Mouse (Mus musculus) adrenal gland, postnatal 10 days (tissue): ENCODE data around the gene B3gat3. TPM values are rescaled to one million over a fixed set of nuclear protein-coding genes. Genes with fewer than 3 reads are reported as not detected.

Experiments
- microRNA-seq: library from miRNA; unstranded; fragments of <30 nt; microRNA quantifications from one replicate; pipeline ENCODE4 v1.2.0, GENCODE M21; 2021
- total RNA-seq, 2 experiments: library from RNA; stranded (reverse); gene quantifications; 2 replicates each; pipeline ENCODE4 v1.2.3; 2021

B3gat3 gene
- total RNA-seq, 2 experiments from 2014 or later, result 55.1 to 59.3 TPM

Small RNA genes within 50 kb of the gene (microRNA-seq; reads per million reads assigned to microRNA genes)
- not detected for gene Mir5136

Other genes starting within 250 kb of the B3gat3 start
- 100 to 1,000 TPM in 1 of 2 experiments, 10 to 100 TPM in 1; 97.4 to 178 TPM for gene Slc3a2, start 197.0 kb upstream of the B3gat3 start, total RNA-seq
- gene Wdr74, start 184.5 kb upstream of the B3gat3 start, total RNA-seq, result 10 to 100 TPM; 51.1 to 58.8 TPM
- gene 1700092M07Rik, start 179.7 kb upstream of the B3gat3 start, total RNA-seq, result 1 to 10 TPM; 1.3 to 3.1 TPM
- gene Stx5a, start 179.0 kb upstream of the B3gat3 start, total RNA-seq, result 10 to 100 TPM; 73.8 to 75.8 TPM
- gene Nxf1, start 163.3 kb upstream of the B3gat3 start, total RNA-seq, result 100 to 1,000 TPM in 1 of 2 experiments, 10 to 100 TPM in 1; 88.6 to 107 TPM
- 100 to 1,000 TPM; 101 to 127 TPM for gene Tmem223, start 149.4 kb upstream of the B3gat3 start, total RNA-seq
- 10 to 100 TPM; 48.6 to 50.0 TPM for gene Tmem179b, start 145.9 kb upstream of the B3gat3 start, total RNA-seq
- 10 to 100 TPM; 12.4 to 19.5 TPM for gene Taf6l, start 134.0 kb upstream of the B3gat3 start, total RNA-seq
- 10 to 100 TPM; 81.3 to 90.4 TPM for gene Polr2g, start 121.8 kb upstream of the B3gat3 start, total RNA-seq
- gene Zbtb3, start 117.8 kb upstream of the B3gat3 start, total RNA-seq, result 1 to 10 TPM; 2.0 to 2.3 TPM
- gene Ttc9c, start 101.0 kb upstream of the B3gat3 start, total RNA-seq, result 10 to 100 TPM; 25.7 to 30.7 TPM
- 10 to 100 TPM; 58.0 to 62.7 TPM for gene Hnrnpul2, start 100.4 kb upstream of the B3gat3 start, total RNA-seq
- gene AC129217.1, start 90.6 kb upstream of the B3gat3 start, total RNA-seq, result not detected
- gene Bscl2, start 82.9 kb upstream of the B3gat3 start, total RNA-seq, result 100 to 1,000 TPM; 157 to 160 TPM
- gene Gng3, start 81.2 kb upstream of the B3gat3 start, total RNA-seq, result 1 to 10 TPM; 5.8 to 9.8 TPM
- gene Lrrn4cl, start 69.6 kb upstream of the B3gat3 start, total RNA-seq, result 1 to 10 TPM; 5.5 to 6.1 TPM
- 100 to 1,000 TPM; 193 to 217 TPM for gene Ubxn1, start 48.9 kb upstream of the B3gat3 start, total RNA-seq
- gene Uqcc3, start 39.5 kb upstream of the B3gat3 start, total RNA-seq, result 10 to 100 TPM; 69.1 to 79.0 TPM
- 10 to 100 TPM in 1 of 2 experiments, 1 to 10 TPM in 1; 7.4 to 10.7 TPM for gene Lbhd1, start 36.6 kb upstream of the B3gat3 start, total RNA-seq
- gene Gm49403, start 36.4 kb upstream of the B3gat3 start, total RNA-seq, result not detected
- gene 1810009A15Rik, start 31.5 kb upstream of the B3gat3 start, total RNA-seq, result 10 to 100 TPM; 31.5 to 31.9 TPM
- not detected for gene Gm49416, start 31.4 kb upstream of the B3gat3 start, total RNA-seq
- 10 to 100 TPM; 23.7 to 25.2 TPM for gene Ints5, start 27.4 kb upstream of the B3gat3 start, total RNA-seq
- gene Ganab, start 22.3 kb upstream of the B3gat3 start, total RNA-seq, result 100 to 1,000 TPM; 142 to 150 TPM
- gene Rom1, start 9.0 kb downstream of the B3gat3 start, total RNA-seq, result 10 to 100 TPM; 17.4 to 24.0 TPM
- gene Eml3, start 9.2 kb downstream of the B3gat3 start, total RNA-seq, result 10 to 100 TPM; 43.6 to 53.3 TPM
- 100 to 1,000 TPM in 1 of 2 experiments, 10 to 100 TPM in 1; 94.8 to 111 TPM for gene Mta2, start 21.5 kb downstream of the B3gat3 start, total RNA-seq
- gene Tut1, start 33.5 kb downstream of the B3gat3 start, total RNA-seq, result 10 to 100 TPM; 17.4 to 19.3 TPM
- gene Eef1g, start 46.7 kb downstream of the B3gat3 start, total RNA-seq, result 100 to 1,000 TPM; 355 to 407 TPM
- 100 to 1,000 TPM; 146 to 184 TPM for gene Ahnak, start 68.9 kb downstream of the B3gat3 start, total RNA-seq
- 1 to 10 TPM in 1 of 2 experiments, not detected in 1; 3.9 TPM for gene Scgb1a1, start 167.6 kb downstream of the B3gat3 start, total RNA-seq
- gene Asrgl1, start 215.3 kb downstream of the B3gat3 start, total RNA-seq, result 10 to 100 TPM; 18.1 TPM